Mouse (Mus musculus): ENCODE results near the gene Map3k12. TPM values are rescaled to one million over a fixed set of nuclear protein-coding genes. Genes with fewer than 3 reads are reported as not detected.
A peak's percentile ranks its signal among the peaks of the same experiment; 100 is the strongest.

Gene Map3k12
- total RNA-seq, 1 experiment from 2014 or later, result 1.3 TPM

DNA sequence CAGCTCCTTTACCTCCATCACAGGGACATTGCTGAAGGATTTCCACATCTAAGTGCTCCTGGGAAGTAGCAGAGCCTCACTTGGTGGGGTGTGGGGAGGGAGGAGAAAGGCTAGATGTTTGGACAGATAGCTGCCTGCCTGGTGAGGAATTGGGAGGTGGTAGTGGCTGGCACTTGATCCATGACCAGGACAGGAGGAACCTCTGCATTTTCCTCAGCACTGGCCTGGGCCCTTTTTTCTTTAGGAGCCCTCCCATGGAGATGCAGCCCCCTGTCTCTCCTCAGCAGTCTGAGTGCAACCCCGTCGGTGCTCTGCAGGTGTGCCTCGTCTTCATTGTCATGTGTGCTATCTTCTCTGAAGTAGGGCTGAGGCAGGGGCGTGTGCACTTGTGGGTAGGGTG, 4.6 kb upstream of the Map3k12 start:
- no peak for ATAC-seq (replicated peaks; ENCODE audit: low read depth, poor library complexity, severe bottlenecking)

DNA sequence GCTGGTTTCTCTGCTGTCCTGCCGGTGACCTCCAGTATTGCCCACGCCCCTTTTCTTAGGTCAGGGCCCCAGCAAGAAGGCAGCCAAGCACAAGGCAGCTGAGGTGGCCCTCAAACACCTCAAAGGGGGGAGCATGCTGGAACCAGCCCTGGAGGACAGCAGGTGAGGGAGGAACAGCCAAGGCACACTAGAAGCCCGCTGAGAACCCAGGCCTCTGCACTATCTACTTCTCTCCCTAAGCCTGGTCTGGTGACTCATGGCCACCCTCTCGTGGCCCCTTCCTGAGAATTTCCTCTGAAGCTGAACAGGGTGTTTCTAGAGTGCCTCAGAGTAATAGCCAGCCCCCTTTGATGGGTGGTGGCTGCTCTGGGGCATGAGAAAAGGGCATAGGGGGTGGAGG, 3.6 kb upstream of the Map3k12 start:
- no peak for ATAC-seq (replicated peaks; ENCODE audit: low read depth, poor library complexity, severe bottlenecking)

DNA sequence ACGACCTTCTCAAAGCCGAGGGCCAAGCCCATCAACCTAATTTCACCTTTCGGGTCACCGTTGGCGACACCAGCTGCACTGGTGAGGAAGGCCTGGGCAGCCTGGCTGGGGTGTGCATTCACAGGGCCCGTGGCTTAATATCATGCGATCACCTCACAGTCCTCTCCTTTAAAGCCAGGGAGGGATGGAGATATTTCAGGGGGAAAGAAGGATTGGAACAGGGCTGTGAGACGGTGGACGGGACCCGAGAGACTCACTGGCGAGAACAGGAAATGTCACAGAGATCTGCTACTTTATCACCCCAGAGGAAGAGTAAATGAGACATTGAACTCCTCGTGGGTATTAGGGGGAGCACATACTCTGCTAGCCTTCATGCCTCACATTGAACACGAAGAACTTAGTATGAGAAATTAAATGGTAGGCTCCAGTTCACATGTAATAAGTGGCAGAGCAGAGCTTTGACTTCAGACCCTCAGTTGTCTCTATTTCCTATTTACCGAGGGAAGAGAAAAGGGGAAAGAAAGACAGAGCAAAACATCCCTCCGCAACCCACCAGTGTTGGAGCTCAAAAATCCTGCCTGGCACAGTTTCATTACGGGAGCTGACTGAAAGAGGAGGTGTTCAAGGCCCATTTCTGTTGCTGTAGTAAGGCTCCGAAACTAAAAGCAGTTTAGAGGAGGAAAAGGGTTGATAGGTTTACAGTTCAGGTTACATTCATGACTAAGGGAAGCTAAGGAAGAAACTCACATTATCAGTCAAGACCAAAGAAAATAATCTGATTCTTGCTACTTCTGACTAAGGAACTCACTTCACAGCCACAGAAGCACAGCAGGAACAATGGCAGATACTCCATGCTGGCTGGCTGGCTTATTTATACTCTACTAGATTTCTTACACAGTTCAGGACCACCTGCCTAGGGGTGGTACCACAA, 2.6 kb upstream of the Map3k12 start:
- ATAC-seq (replicated peaks; ENCODE audit: low read depth, poor library complexity, severe bottlenecking), result no peak

DNA sequence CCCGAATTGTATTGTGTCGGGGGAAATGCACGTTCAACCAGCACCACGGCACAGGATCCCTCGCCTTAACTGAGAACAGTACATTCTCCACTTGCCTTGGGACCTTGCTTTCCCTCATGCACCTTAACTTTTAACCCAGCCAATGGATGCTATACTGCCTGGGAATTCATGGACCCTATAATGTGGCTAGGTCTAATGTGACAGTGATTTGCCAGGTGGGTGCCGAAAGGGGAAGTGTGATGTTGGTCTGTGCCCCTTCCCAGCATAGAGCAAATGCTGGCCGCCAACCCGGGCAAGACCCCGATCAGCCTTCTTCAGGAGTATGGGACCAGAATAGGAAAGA, 2.0 kb upstream of the Map3k12 start:
- ATAC-seq (replicated peaks; ENCODE audit: low read depth, poor library complexity, severe bottlenecking), result no peak

DNA sequence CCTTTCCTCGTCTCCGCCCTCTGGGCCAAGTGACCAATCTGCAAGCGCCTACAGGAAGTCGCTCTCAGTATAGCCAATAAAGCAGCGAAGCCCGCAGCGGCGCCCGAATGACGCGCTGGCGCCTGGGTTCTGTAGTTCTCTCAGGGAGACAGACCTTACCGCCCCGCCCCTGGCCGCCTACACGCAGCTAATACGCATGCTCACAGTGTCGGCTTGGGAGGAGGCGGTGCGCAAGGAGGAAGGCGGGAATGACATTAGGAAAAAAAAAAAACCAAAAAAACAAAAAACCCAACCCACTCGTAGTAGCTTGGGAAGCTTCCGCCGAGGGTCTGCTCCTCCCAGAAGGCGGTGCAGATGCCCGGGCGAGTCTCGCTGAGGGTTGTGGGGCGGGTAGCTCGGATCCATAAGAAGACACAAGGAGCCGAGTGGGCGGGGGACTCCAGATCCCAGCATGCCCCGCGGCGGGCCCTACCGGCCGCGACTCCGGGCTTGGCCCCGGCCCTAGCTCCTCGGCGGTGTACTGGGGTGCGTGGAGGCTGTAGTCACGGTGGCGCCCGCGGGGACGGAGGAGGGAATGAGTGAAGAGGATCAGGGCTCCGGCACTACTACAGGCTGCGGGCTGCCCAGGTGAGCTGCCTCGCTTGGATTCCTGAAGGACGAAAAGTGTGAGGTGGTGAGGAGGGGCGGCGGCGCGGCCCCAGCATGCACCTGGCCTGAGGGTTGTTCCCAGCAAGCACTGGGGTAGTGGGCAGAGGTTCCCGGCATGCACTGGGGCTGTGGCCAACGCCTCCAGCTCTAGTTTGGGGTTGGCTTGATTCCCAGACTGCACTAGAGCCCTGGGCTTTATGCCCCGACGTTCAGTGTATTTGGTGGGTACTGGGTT, 1.4 kb upstream of the Map3k12 start, which contains the start of gene Tarbp2:
TSS of gene Tarbp2 (plus strand) at position 217 of the 883 bp plus-strand sequence.
- peak; percentile 80 for ATAC-seq (replicated peaks; ENCODE audit: low read depth, poor library complexity, severe bottlenecking)

DNA sequence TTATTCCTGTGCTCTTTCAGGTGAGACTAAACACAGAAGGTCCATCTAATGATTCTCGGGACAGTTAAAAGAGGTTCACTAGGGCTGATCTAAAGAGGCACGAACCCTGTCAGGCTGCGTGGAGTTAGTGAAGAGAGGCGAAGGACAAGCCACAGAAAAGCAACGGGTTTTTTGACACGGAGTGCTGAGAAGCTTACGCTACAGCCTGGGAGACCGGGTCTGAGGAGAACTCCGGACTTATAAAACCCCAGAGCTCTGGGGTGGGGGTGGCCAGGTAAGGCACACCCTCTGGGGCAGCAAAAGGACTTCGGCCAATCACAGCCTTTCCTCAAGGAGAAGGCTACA, 739 bp upstream of the Map3k12 start:
- no peak for ATAC-seq (replicated peaks; ENCODE audit: low read depth, poor library complexity, severe bottlenecking)

DNA sequence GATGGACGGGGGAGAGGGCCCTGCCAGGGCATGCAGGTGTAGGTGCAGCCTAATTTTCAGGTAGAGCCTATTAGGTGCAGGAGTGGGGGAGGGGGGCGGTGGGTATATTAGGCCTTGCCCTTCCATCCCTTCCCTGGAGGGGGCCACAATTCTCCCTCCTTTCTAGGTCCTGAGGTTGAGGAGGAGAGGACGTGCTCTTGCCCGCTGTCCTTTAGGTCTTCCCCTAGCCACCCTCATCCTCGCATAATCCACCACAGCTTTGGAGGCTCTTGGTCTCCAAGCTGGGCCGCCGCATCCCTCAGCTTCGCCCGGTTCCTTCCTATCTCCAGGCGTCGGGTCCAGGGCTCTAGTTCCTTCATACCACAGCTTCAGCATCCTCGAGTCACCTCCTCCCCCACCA, 571 bp downstream of the Map3k12 start:
- ATAC-seq (replicated peaks; ENCODE audit: low read depth, poor library complexity, severe bottlenecking), result no peak

DNA sequence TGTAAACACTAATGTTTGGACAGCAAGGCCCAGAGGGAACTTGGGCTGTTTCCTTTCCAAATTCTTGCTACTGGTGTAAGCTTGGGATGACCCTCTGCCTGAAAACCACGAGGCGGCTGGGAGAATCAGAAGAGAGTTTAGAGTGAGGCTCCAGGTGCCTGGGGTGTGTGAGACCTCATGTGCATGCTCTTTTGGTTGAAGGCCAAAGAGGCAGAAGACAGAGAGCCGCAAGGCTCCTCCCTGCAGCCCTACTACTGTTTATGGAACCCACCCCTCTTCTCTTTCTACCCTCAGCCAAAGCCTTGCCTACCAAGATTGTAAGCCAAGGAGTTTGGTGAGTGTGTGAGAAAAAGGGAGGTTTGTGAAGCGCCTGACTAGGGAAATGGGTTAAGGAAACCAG, 1.1 kb downstream of the Map3k12 start:
- no peak for ATAC-seq (replicated peaks; ENCODE audit: low read depth, poor library complexity, severe bottlenecking)

DNA sequence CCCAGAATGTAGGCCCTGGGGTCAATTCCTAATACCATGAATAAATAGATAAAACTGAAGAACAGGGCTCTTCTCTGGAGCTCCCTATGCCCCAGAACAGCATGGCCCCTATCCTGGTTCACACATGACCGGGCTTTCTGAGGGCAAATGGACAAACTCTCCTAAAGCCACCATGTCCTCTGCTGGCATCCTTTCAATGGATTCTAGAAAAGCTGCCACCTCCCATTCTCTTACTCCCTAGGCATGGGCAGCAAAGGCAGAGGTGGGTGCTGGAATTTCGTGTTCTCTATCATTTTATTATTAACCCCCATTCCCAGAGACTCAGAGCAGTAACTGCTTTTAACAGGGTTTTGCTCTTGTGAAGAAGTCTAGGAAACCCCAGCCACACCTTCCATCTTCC, 1.6 kb downstream of the Map3k12 start:
- ATAC-seq (replicated peaks; ENCODE audit: low read depth, poor library complexity, severe bottlenecking), result no peak

DNA sequence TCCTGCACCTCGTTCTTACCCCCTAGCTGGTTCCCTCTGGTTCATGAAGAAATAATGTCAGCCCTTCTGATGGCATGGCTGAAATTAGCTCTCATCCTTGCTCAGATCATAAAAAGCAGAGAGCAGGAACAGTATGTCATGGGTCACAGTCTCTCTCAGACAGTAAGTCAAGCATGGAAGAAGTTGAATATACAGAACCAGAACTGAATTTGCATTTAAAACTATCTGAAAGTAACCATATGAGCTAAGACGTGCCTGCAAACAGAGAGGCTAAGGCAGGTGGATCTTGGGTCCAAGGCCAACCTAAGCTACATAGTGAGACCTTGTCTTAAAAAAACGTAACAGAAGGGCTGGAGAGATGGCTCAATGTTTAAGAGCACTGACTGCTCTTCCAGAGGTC, 3.9 kb downstream of the Map3k12 start:
- no peak for ATAC-seq (replicated peaks; ENCODE audit: low read depth, poor library complexity, severe bottlenecking)

DNA sequence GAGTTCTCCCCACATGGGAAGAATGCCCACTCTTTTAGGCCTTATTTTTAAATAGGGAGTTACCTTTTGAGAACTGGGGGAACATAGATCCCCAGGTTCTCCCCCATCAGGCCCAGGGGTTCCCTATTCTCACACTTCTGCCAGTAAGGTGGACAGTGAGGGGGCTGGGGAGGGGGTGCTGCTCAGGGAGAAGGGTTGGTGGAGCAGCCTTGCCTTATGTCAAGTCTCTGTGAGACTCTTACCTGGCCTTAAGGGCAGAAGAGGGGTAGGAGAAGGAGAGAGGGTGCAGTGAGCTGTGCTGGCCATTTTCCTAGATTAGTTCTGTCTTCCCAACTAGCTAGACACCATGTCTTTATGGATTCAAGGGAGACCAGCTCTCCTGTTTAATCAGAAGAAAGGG, 4.4 kb downstream of the Map3k12 start:
- ATAC-seq (replicated peaks; ENCODE audit: low read depth, poor library complexity, severe bottlenecking), result no peak

DNA sequence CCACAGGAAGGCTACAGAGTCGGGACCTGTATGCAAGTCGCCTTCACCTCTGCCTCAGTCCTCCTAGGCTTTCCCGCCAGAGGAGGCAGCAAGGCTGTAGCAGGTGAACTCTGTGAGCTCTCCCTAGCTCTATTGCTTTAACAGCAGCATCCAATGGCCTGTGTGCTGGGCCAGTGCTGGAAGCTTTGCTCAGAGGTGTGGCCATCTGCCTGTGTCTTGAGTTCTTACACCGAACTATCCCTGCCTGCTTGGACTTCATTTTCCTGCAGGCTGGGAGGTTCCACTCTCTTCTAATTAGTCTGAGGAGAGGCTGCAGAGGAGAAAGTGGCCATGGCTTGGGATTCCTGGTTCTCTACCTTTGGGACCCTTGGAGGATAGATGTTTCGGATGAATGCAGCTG, 4.9 kb downstream of the Map3k12 start:
- no peak for ATAC-seq (replicated peaks; ENCODE audit: low read depth, poor library complexity, severe bottlenecking)

DNA sequence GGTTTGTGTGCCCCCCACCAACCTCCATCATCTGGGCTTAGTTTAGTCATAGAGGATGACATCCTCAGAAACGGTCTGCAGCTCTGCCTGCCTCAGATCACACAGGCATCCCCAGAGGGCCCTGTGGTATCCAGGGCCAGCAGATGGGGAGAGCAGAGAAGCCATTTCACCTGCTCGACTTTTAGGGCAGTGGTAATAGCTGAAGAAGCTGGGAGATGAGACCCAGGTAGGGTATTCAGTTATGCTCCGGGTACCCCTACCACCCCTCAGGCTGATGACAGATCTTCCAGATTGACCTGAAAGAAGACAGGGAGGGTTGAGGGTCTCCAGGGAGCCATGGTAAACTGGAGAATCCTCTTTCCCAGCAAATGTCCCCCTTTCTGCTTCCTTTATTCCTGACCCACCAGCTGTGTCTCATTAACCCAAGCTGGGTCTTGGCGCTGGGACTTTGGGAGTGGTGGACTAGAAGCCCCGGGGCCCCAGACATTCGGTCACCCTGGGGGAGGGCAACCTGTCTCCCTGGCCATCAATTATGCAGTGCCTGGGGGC, 5.5 kb downstream of the Map3k12 start:
- ATAC-seq (replicated peaks; ENCODE audit: low read depth, poor library complexity, severe bottlenecking), result no peak

DNA sequence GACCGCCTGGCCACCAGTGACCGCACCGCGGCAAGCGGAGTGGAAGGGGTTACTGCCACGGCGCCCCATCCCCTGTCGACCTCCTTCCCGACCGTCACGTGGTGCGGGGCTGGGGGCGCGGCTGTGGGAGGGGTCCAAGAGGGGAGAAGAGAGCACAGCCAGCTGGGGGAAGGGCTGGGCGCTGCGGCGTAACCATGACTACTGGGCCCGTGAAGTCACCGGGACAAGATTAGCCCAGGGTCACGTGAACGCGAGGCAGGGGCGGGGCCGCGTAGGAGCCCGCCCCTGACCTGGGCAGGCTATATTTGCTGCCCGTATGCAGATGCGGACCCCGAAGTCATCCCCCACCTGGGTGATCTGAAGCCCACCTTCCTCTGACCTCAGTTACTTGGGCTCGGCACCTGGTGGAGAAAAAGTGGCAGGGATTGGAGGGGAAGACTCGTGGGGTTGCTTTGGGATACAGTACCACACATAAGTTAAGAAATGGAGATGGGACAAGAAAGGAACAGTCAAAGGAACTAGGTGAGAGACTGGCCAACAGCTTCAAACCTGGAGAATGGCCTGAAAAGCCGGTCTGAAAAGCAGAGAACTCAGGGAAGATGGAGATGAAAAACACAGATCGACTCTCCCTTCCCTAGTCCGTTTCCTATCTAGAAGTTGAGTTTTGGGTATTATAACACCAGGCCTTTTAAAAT, 6.1 kb downstream of the Map3k12 start:
- ATAC-seq (replicated peaks; ENCODE audit: low read depth, poor library complexity, severe bottlenecking), result peak; percentile 90

DNA sequence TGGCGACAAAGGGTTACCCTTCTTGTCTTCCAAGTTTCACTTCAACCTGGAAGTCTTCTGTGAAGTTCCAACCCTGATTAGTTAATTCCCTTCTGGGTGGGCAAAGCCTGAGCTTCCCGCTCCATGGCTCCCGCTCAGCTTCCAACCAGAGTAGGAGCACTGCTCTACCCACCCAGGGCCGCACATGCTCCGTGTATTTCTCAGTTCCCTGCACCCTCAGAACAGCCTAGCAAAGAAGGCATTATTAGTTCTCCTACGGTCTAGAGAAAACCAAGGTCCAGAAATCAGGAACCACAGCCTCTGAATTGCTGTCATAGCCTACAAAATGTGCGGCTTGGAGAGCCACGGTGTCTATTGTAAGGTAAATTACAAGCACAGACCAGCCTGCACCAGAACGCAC, 6.8 kb downstream of the Map3k12 start:
- peak; percentile 24; the same call in 1 of the 2 replicates for ATAC-seq (replicated peaks; ENCODE audit: low read depth, poor library complexity, severe bottlenecking)

DNA sequence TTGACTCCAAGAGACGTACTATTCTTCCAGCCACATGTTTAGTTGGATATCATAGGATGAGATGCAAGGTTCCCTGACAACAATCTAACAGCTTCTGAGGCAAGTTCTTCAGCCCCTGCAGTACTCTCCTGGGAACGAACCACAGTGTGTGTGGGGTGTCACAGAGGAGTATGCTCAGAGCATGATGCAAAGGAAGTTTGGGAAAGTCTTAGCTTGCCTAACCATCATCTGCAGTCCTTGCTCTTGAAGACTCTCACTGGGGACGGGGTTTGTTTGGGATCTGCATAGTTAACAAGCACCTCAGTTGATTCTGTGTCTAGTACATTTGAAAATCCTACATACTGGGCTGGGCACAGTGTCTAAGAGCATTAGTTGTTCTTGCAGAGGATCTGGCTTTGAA, 8.5 kb downstream of the Map3k12 start:
- no peak for ATAC-seq (replicated peaks; ENCODE audit: low read depth, poor library complexity, severe bottlenecking)

DNA sequence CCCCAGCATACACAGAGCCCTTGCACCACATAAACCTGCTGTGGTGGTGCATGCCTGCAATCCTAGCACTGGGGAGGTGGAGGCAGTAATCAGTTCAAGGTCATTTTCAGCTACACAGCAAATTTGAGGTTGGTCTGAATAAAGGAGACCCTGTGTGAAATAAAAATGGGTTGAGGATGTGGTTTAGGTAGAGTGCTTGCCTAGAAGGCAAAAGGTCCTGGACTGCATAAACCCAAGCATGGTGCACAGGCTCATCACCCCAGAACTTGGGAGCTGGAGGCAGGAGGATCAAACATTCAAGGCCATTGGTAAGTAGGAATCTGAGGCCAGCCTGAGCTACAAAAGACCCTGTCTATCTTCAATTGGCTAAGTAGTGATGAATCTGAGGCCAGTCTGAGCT, 9.3 kb downstream of the Map3k12 start:
- no peak for ATAC-seq (replicated peaks; ENCODE audit: low read depth, poor library complexity, severe bottlenecking)

DNA sequence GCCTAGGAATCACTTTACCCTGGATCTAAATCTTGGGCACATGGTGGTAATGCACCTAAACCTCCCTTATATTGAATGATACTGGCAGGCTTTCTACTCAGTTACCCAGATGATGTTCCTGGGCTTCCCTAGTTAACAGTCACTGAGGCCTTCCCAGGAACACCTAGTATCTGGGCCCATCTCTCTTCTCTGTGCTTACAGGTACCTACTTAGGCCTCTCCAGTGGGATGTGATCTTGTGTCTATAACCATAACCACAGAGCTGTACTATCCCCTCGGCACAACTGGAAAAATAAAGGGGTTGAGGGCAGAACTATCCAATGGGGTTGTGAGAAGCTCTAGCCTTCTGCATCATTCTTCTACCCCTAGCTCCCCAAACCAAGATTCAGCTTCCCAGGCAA, 10.0 kb downstream of the Map3k12 start:
- ATAC-seq (replicated peaks; ENCODE audit: low read depth, poor library complexity, severe bottlenecking), result no peak

DNA sequence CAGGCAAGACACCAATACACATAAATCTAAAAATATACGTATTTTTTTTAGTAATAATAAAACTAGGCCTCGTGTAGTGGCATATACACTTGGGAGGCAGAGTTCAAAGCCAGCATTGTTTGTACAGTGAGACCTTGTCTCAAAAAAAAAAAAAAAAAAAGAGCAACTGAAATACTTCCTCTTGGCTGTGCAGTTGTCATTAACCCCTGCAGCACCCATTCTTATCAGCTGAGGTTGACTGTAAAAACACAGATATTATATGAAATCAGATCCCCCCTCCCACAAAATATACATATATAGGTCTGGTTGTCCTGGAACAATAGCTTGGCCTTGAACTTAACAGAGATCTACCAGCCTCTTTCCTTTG, 10.4 kb downstream of the Map3k12 start:
- ATAC-seq (replicated peaks; ENCODE audit: low read depth, poor library complexity, severe bottlenecking), result no peak

DNA sequence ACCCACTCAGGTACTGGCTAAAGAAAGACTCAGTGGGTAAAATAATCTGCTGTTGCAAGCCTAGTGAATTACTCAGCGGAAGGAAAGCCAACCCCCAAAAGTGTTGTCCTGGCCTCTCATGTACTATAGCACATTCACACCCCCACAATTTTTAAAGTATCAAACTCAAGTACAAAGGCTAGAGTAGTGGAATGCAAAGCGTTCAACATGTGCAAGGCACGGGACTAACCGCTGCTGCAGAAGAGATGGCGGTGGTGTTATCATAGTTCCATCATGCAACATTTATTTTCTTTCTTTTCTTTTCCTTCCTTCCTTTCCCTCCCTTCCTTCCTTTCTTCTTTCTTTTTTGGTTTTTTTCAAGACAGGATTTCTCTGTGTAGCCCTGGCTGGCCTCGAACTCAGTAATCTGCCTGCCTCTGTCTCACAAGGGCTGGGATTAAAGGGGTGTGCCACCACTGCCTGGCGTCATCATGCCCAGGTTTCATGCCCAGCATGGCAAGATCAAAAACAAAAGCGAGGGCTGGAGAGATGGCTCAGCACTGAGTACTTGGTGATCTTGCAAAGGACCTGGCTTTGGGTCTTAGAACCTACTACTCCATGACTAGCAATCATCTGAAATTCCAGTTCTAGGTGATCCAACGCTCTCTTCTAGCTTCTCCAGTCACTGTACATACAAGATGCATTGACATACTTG, 10.9 kb downstream of the Map3k12 start:
- ATAC-seq (replicated peaks; ENCODE audit: low read depth, poor library complexity, severe bottlenecking), result no peak

Measured in common myeloid progenitor, adult 5-6 weeks (primary cell).